Mouse (Mus musculus) MN1 (cell line): ENCODE measurements around the gene Ccrl2.

Source experiments
- DNase-seq: peaks from one replicate; pipeline ENCODE4 v3.0.0-alpha.2; 2016; ENCODE audit warnings: low spot score

Gene Ccrl2

GRCm38 (mm10) chr9:111058943-111059556 lies 1.7 kb upstream of the Ccrl2 start:
- DNase-seq, result no peak

- DNase-seq, result no peak
Observed at GRCm38 (mm10) chr9:111057544-111058370, 438 bp upstream of the Ccrl2 start.

GRCm38 (mm10) chr9:111056519-111056797 lies 861 bp downstream of the Ccrl2 start:
- no peak for DNase-seq

GRCm38 (mm10) chr9:111055800-111056518 lies 1.4 kb downstream of the Ccrl2 start:
- no peak for DNase-seq

GRCm38 (mm10) chr9:111054923-111055322 lies 2.4 kb downstream of the Ccrl2 start:
- DNase-seq, result no peak

- no peak for DNase-seq
Observed at GRCm38 (mm10) chr9:111048452-111048851, 8.9 kb downstream of the Ccrl2 start.

GRCm38 (mm10) chr9:111047266-111047665 lies 10.1 kb downstream of the Ccrl2 start:
- no peak for DNase-seq

- no peak for DNase-seq
Observed at GRCm38 (mm10) chr9:111046222-111046621, 11.1 kb downstream of the Ccrl2 start.

GRCm38 (mm10) chr9:111042266-111042665 lies 15.1 kb downstream of the Ccrl2 start:
- no peak for DNase-seq

GRCm38 (mm10) chr9:111039966-111040365 lies 17.4 kb downstream of the Ccrl2 start:
- no peak for DNase-seq

- no peak for DNase-seq
Observed at GRCm38 (mm10) chr9:111033717-111034116, 23.6 kb downstream of the Ccrl2 start.

- DNase-seq, result no peak
Observed at GRCm38 (mm10) chr9:111026791-111027190, 30.5 kb downstream of the Ccrl2 start.

GRCm38 (mm10) chr9:111019022-111019421 lies 38.3 kb downstream of the Ccrl2 start, which contains the start of gene Ltf:
Gene Ltf, plus strand, starts transcription at chr9:111019271.
- no peak for DNase-seq

- DNase-seq, result no peak
Observed at GRCm38 (mm10) chr9:111015658-111016057, 41.7 kb downstream of the Ccrl2 start.

GRCm38 (mm10) chr9:111012041-111012440 lies 45.3 kb downstream of the Ccrl2 start:
- no peak for DNase-seq

GRCm38 (mm10) chr9:111011550-111011949 lies 45.8 kb downstream of the Ccrl2 start:
- no peak for DNase-seq

GRCm38 (mm10) chr9:111009763-111010162 lies 47.6 kb downstream of the Ccrl2 start:
- no peak for DNase-seq

GRCm38 (mm10) chr9:111006544-111006943 lies 50.8 kb downstream of the Ccrl2 start:
- no peak for DNase-seq
